Mouse (Mus musculus) MEL (cell line): ENCODE measurements at regions not wholly inside any gene's neighbourhood (a gene's known extent, or its start where the extent isn't known, plus 50 kb on each side); places are given as distances from the start of the nearest gene placed in this dataset.

ENCODE experiments used
- DNase-seq: peaks from one replicate; pipeline ENCODE4 v3.0.0; 2011; ENCODE audit warnings: low read depth, low spot score
- H3K27ac ChIP-seq: 2 replicates; pipeline ENCODE4 v1.5.1; 2012; ENCODE audit warnings: low read depth, mild to moderate bottlenecking, control low read depth, low read length, moderate library complexity; ENCODE audit not compliant: control insufficient read depth
- H3K27me3 ChIP-seq, 2 experiments: fragments of 150-350 bp in 1 of 2; sonication (generic) in 1 of 2; 2 replicates each; pipeline ENCODE4 v1.6.1; 2012; ENCODE audit warnings: low read length in 2 of 2, mild to moderate bottlenecking in 2 of 2, improper control_type of control experiment in 1 of 2, moderate library complexity in 1 of 2; ENCODE audit not compliant: insufficient read depth in 2 of 2, control insufficient read depth in 1 of 2
- H3K36me3 ChIP-seq, 2 experiments: 2 replicates each; pipeline ENCODE4 v1.6.1; 2012 to 2014; ENCODE audit warnings: low read length in 2 of 2, improper control_type of control experiment in 1 of 2, inconsistent platforms in 1 of 2, mild to moderate bottlenecking in 1 of 2; ENCODE audit not compliant: insufficient read depth in 2 of 2, control insufficient read depth in 1 of 2
- H3K4me1 ChIP-seq, 2 experiments: fragments of 150-350 bp in 1 of 2; sonication (generic) in 1 of 2; 2 replicates each; pipeline ENCODE4 v1.6.1; 2012; ENCODE audit warnings: low read length in 2 of 2, improper control_type of control experiment in 1 of 2, mild to moderate bottlenecking in 1 of 2; ENCODE audit not compliant: insufficient read depth in 2 of 2, control insufficient read depth in 1 of 2
- H3K4me3 ChIP-seq, 2 experiments: fragments of 150-350 bp in 1 of 2; sonication (generic) in 1 of 2; 2 replicates each; pipeline ENCODE4 v1.5.1; 2012; ENCODE audit warnings: low read depth in 2 of 2, low read length in 2 of 2, mild to moderate bottlenecking in 2 of 2, moderate library complexity in 2 of 2, control low read depth in 1 of 2, improper control_type of control experiment in 1 of 2; ENCODE audit not compliant: control insufficient read depth in 1 of 2, insufficient read depth in 1 of 2
- H3K79me2 ChIP-seq: 2 replicates; pipeline ENCODE4 v1.6.1; 2012; ENCODE audit warnings: mild to moderate bottlenecking, low read length, moderate library complexity; ENCODE audit not compliant: control insufficient read depth, poor library complexity, insufficient read depth
- H3K9ac ChIP-seq: 2 replicates; pipeline ENCODE4 v1.6.1; 2012; ENCODE audit warnings: low read depth, mild to moderate bottlenecking, control low read depth, low read length, moderate library complexity; ENCODE audit not compliant: control insufficient read depth, poor library complexity, severe bottlenecking
- H3K9me3 ChIP-seq: fragments of 150-350 bp; sonication (generic); replicated peaks from 2 replicates; pipeline ENCODE4 v1.6.1; 2012; ENCODE audit warnings: mild to moderate bottlenecking, low read length, improper control_type of control experiment, moderate library complexity; ENCODE audit not compliant: insufficient read depth
- BHLHE40 ChIP-seq: IDR thresholded peaks from 2 replicates; pipeline ENCODE4 v1.6.1; 2012; ENCODE audit warnings: low read depth, mild to moderate bottlenecking, inconsistent platforms, low read length, improper control_type of control experiment, borderline replicate concordance
- CHD1 ChIP-seq: IDR thresholded peaks from 2 replicates; pipeline ENCODE4 v1.6.1; 2012; ENCODE audit warnings: low read depth, mild to moderate bottlenecking, inconsistent platforms, low read length, improper control_type of control experiment
- ETS1 ChIP-seq: IDR thresholded peaks from 2 replicates; pipeline ENCODE4 v1.6.1; 2012; ENCODE audit warnings: low read depth, mild to moderate bottlenecking, inconsistent platforms, low read length, improper control_type of control experiment, moderate library complexity
- HCFC1 ChIP-seq: IDR thresholded peaks from 2 replicates; pipeline ENCODE4 v1.6.1; 2012; ENCODE audit warnings: low read depth, mild to moderate bottlenecking, inconsistent platforms, low read length, improper control_type of control experiment, moderate library complexity
- KAT2A ChIP-seq: conservative IDR thresholded peaks from 2 replicates; pipeline ENCODE4 v1.6.1; 2012; ENCODE audit warnings: low read depth, low read length, improper control_type of control experiment, inconsistent platforms
- MAX ChIP-seq: IDR thresholded peaks from 2 replicates; pipeline ENCODE4 v1.6.1; 2011; ENCODE audit warnings: low read length, improper control_type of control experiment
- MAZ ChIP-seq: IDR thresholded peaks from 2 replicates; pipeline ENCODE4 v1.6.1; 2012; ENCODE audit warnings: low read depth, mild to moderate bottlenecking, inconsistent platforms, low read length, improper control_type of control experiment
- NELFE ChIP-seq: IDR thresholded peaks from 2 replicates; pipeline ENCODE4 v1.6.1; 2011; ENCODE audit warnings: low read depth, low read length, improper control_type of control experiment
- NRF1 ChIP-seq: IDR thresholded peaks from 2 replicates; pipeline ENCODE4 v1.6.1; 2014; ENCODE audit warnings: low read depth, mild to moderate bottlenecking, inconsistent platforms, low read length, improper control_type of control experiment, moderate library complexity; ENCODE audit not compliant: poor library complexity, insufficient read depth, severe bottlenecking
- RAD21 ChIP-seq: IDR thresholded peaks from 2 replicates; pipeline ENCODE4 v1.6.1; 2011; ENCODE audit warnings: mild to moderate bottlenecking, low read depth, low read length, improper control_type of control experiment
- RCOR1 ChIP-seq: IDR thresholded peaks from 2 replicates; pipeline ENCODE4 v1.6.1; 2012; ENCODE audit warnings: low read depth, mild to moderate bottlenecking, inconsistent platforms, low read length, improper control_type of control experiment
- UBTF ChIP-seq: IDR thresholded peaks from 2 replicates; pipeline ENCODE4 v1.6.1; 2012; ENCODE audit warnings: low read depth, mild to moderate bottlenecking, inconsistent platforms, low read length, improper control_type of control experiment, moderate library complexity, borderline replicate concordance; ENCODE audit not compliant: insufficient read depth
- USF2 ChIP-seq, 2 experiments: IDR thresholded peaks; 2 replicates each; pipeline ENCODE4 v1.6.1; 2011 to 2012; ENCODE audit warnings: improper control_type of control experiment in 2 of 2, low read length in 2 of 2, borderline replicate concordance in 1 of 2, inconsistent platforms in 1 of 2, low read depth in 1 of 2, mild to moderate bottlenecking in 1 of 2; ENCODE audit not compliant: insufficient read depth in 1 of 2
- ZC3H11A ChIP-seq: IDR thresholded peaks from 2 replicates; pipeline ENCODE4 v1.6.1; 2012; ENCODE audit warnings: low read depth, mild to moderate bottlenecking, inconsistent platforms, low read length, improper control_type of control experiment
- ZNF384 ChIP-seq: IDR thresholded peaks from 2 replicates; pipeline ENCODE4 v1.6.1; 2012; ENCODE audit warnings: low read depth, mild to moderate bottlenecking, inconsistent platforms, low read length, improper control_type of control experiment

DNA sequence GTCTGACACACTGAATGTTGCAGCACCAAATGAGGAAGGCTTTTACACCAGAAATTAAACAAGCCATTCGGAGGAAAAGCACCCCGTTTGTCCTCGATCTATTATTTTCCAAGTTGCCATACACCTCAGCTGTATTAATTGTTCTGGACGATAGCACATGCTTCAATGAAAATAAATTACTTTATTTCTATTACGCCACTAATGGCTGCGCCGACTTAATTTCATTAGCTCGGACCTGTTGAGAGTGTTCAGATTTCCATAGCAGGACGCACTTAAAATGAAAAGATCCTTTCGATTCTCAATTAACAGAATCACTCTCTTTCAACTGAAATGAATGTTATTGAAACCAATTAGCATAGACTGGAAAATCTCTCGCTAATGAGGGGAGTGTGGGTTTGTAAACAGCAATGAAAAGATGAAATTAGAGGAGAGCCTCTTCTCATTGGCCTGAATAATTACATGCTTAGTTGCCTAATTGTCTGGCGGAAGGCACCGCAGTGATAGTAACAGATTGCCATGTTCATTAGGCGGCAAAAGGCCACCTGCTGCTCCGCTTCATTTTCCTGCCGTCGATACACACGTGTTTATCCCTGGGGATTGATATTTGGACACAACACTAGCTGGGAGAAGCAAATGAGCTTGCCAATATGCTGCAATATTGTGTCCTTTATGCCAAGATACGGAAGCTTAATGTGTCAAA lies 234.7 kb upstream of the Rsrc1 start:
- no peaks in the 10 kb centered on the region for H3K4me1 ChIP-seq
- TF ChIP-seq CHD1 (no peak), KAT2A (no peak), NELFE (no peak), ETS1 (no peak), MAX (no peak)
- DNase-seq: no peak

DNA sequence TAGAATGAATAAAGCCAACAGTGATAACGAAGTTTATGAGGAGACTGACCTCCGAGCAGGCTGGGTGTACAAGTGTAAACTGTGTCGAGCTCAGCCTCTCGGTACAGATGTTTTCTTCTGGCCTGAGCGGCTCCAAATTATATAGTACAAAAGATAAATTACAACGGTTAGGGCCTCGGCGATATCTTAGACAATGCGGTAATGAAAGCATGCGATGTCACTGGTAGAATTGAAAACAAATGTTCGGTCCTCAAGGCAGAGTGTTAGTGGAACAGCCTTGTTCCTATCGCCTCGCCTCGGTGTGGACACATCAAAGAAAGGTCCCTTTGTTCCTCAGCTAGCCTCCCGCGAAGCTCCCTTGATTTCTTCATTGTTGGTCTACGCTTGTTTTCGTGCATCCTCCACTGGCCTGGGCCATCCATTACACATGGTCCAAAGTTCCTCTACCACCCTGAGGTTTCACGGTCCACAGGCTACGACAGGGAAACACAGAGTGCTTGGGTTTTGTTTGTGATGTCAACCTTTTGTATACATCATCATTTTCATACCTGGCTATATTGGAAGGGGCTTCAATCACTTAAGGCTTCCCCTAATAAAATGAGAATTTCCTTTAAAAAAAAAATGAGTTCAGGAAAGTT lies 234.0 kb upstream of the Rsrc1 start:
- Histone ChIP-seq H3K4me3 (no peak overlapping the region), H3K9ac (no peak overlapping the region)
- no peak for TF ChIP-seq CHD1
- no peak for TF ChIP-seq RAD21
- TF ChIP-seq NRF1: no peak
- no peak for TF ChIP-seq NELFE
- no peak for TF ChIP-seq ZC3H11A
- no peak for TF ChIP-seq UBTF
- no peak for TF ChIP-seq ZNF384
- TF ChIP-seq MAZ: no peak
- no peak for TF ChIP-seq BHLHE40
- TF ChIP-seq USF2 (IDR thresholded peaks at IDR 0.05; ENCODE audit: borderline replicate concordance in 1 of 2, insufficient read depth in 1 of 2, low read depth in 1 of 2, low read length in 2 of 2): no peak
- no peak for TF ChIP-seq RCOR1
- no peak for TF ChIP-seq HCFC1
- TF ChIP-seq, all 39 proteins: peak for 0
- Histone ChIP-seq H3K9me3 (no peaks in the 10 kb centered on the region), H3K27me3 (peaks cover 0 to 3% of the 10 kb centered on the region in 2 experiments; a peak in 3 of 4 replicates), H3K36me3 (no peaks in the 10 kb centered on the region), H3K4me1 (no peaks in the 10 kb centered on the region), H3K79me2 (no peaks in the 10 kb centered on the region), H3K27ac (no peak overlapping the region)
- DNase-seq: no peak

More for the DNA sequence above, 234.7 kb upstream of the Rsrc1 start:
- no peaks in the 10 kb centered on the region for H3K36me3 ChIP-seq
- no peaks in the 10 kb centered on the region for H3K9me3 ChIP-seq
- no peak overlapping the region for H3K9ac ChIP-seq
- H3K27me3 ChIP-seq: peaks cover 0 to 4% of the 10 kb centered on the region in 2 experiments; a peak in 3 of 4 replicates
- H3K27ac ChIP-seq: no peak overlapping the region
- no peak overlapping the region for H3K4me3 ChIP-seq
- H3K79me2 ChIP-seq: no peaks in the 10 kb centered on the region
